Mouse (Mus musculus): ENCODE results near the gene Eif4ebp2. TPM values are rescaled to one million over a fixed set of nuclear protein-coding genes. Genes with fewer than 3 reads are reported as not detected.

The Eif4ebp2 gene
- total RNA-seq, 2 experiments from 2014 or later = 45.2 to 47.5 TPM

DNA sequence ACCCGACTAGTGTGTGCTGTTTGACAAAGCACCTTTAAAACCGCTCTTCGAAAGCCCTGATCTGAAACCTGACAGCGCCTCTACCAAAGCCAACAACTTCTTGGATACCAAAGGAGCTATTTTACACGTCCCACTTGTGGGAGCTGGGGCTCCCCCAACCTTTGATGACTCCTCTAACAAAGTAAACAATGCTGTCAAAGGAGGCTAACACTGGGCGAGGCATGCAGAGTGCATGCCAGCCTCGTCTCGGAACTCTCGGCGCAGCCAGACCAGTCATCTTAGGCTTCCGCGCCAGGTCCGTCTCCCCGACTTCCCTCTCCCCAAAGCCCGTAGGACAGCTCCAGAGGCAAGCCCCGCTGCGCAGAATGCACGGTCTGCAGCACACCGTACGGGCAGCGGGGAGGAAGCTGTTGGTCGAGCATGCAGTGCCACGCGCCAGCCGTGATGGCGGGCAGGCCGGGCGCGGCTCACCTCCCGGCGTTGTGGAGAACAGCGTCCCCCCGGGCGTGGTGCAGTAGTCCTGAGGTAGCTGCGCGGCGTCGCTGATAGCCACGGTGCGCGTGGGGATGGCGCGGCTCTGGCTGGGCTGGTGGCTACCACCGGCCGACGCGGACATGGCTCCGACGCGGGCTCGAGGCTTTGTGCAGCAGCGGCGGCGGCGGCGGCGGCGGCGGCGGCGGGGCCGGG is 387 bp downstream of the Eif4ebp2 start:
- DNase-seq (ENCODE audit: extremely low spot score in 1 of 2, low spot score in 2 of 2) = peak; percentile 43 to 50
- TF ChIP-seq CTCF (IDR thresholded peaks at IDR 0.05) = no peak; the same call in 1 of the 2 replicates
- Histone ChIP-seq H3K27ac (peak overlapping the region; percentile 68), H3K4me3 (peak overlapping the region; percentile 96)
- intact Hi-C loops (cut with DNase I) = no loop called here

GRCm38 (mm10) chr10:61451463-61451930 is 964 bp downstream of the Eif4ebp2 start:
- Histone ChIP-seq H3K27ac (peak overlapping the region; percentile 68; the same call in 1 of the 2 replicates), H3K4me3 (peak overlapping the region; percentile 96)
- intact Hi-C loops (cut with DNase I) = no loop called here
- no peak for DNase-seq (ENCODE audit: extremely low spot score in 1 of 2, low spot score in 2 of 2)
- no peak for TF ChIP-seq CTCF (IDR thresholded peaks at IDR 0.05)

DNA sequence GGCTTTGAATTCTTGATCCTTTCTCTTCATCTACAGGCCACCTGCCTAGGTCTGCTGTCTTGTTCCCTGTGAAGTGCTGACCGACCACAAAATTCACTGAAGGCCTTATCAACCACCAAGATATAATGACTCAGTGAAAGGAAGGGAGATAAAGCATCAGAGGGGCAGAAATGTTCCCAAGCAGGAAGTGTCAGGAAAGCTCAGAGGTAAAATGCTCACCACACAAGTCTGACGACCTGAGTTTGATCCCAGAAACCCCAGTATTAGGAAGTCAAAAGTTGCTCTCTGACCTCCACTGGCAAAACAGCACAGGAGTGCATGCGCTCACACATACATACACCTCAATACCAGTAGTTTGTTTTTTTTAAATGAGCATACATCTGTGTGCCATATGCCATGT is 3.6 kb downstream of the Eif4ebp2 start:
- H3K4me3 ChIP-seq = no peak overlapping the region
- TF ChIP-seq CTCF (IDR thresholded peaks at IDR 0.05) = no peak
- no peak overlapping the region for H3K27ac ChIP-seq
- intact Hi-C loops (cut with DNase I) = no loop called here
- DNase-seq (ENCODE audit: extremely low spot score in 1 of 2, low spot score in 2 of 2) = no peak

DNA sequence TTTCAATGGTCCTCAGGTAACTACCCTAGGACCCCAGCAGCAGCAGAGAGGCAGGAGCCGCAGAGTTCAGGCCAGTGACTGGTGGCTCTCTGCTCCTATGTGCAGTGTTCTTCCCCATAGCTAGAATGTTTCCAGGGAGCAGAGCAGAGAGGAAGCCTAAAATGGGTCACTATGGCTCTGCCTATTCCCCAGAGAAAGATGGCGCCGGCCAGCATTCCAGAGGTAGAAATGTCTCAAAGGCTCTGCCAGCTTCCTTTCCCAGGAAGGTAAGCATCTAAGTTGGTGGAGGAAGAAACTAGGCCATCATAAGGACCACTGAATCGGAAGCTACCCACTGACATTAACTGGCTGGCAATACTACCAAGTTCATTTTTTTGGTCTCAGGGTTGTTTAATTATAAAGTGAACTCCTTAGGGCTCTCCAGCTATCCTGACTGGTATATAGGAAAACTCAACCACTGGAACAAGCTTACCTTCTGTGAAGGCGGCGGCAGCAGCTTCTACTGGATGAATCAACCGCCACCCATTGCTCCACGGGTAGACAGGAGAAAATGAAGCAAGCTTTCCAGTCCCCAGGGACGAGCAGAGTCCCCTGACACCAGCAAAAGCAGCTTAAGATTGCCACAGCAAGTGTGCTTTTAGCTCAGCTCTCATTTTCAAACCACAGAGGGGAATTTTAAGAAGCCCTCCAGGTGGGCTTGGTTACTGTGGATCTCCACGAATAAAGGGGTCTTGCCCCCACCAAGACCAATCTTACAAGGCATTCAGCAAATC is 4.7 kb downstream of the Eif4ebp2 start:
- DNase-seq (ENCODE audit: extremely low spot score in 1 of 2, low spot score in 2 of 2) = no peak
- H3K4me3 ChIP-seq = no peak overlapping the region
- intact Hi-C loops (cut with DNase I) = no loop called here
- H3K27ac ChIP-seq = no peak overlapping the region
- no peak for TF ChIP-seq CTCF (IDR thresholded peaks at IDR 0.05)

DNA sequence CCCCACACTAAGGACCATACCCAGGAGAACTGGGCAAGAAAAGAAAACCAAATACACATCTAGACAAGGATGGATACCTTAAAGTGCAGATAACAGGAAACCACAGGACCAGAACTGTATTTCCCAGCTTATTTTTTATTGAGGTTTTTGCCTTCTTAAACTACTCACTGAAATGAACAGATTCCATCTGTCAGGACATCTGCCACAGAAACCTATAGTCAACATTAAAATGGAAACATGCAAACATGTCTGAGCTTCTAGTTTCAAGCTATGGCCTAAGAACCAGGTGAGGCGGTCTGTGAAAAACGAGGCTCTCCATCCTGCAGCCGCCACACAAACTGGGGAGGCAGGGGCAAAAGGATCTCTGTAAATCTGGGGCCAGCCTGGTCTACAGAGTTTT is 7.4 kb downstream of the Eif4ebp2 start:
- no peak for DNase-seq (ENCODE audit: extremely low spot score in 1 of 2, low spot score in 2 of 2)
- no peak overlapping the region for H3K27ac ChIP-seq
- no peak for TF ChIP-seq CTCF (IDR thresholded peaks at IDR 0.05)
- intact Hi-C loops (cut with DNase I) = no loop called here
- no peak overlapping the region for H3K4me3 ChIP-seq

GRCm38 (mm10) chr10:61443876-61444275 is 8.6 kb downstream of the Eif4ebp2 start:
- Histone ChIP-seq H3K4me3 (no peak overlapping the region), H3K27ac (no peak overlapping the region)
- DNase-seq (ENCODE audit: extremely low spot score in 1 of 2, low spot score in 2 of 2) = no peak
- intact Hi-C loops (cut with DNase I) = no loop called here
- TF ChIP-seq CTCF (IDR thresholded peaks at IDR 0.05) = no peak

DNA sequence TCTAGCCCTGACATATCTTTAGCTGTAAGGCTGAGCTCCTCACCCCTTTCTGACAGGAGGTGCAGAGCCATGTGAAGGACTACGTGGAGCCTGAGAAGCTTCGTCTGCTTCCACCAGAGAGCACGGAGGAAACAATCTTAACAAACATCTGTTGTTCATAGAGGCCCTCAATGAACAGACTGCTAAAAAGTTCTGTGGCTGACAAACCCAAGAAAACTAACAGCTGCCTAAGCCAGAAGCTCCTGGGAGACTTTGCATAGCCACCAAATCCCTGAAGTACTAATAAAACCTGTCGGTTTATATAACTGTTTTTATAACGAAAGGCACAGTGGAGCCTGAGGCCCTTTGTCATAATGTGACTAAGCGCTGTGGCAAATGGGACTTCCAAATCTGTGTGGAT is 9.0 kb downstream of the Eif4ebp2 start:
- no peak overlapping the region for H3K4me3 ChIP-seq
- no peak overlapping the region for H3K27ac ChIP-seq
- no peak for DNase-seq (ENCODE audit: extremely low spot score in 1 of 2, low spot score in 2 of 2)
- no peak for TF ChIP-seq CTCF (IDR thresholded peaks at IDR 0.05)
- intact Hi-C loops (cut with DNase I) = no loop called here

DNA sequence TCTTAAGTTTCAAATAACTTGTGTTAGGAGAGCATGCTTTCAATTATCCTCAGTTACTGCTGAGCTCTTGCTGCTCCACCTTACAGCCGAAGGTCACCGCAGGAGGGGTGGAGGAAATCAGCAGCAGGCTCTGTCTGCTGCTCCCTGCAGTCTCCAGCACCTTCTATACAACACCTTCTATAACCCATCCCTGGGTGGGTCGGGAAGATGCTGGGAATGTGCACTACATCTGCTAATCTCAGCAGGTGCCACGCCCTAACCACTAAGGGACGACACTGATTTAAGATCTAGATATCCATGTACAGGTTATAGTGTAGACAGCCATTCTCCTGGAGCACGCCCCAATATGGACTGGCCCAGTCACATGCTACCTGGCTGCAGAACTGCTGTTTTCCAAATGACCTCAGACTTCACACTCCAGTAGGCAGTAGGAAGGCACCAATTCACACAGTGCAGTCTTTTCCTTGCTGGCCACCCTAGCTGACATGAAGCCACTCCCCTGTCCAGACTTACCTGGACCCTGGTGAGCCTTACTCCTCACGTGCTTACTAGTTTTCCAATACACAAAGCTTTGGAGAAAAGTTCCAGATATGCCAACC is 12.2 kb downstream of the Eif4ebp2 start:
- Histone ChIP-seq H3K4me3 (no peak overlapping the region), H3K27ac (no peak overlapping the region)
- intact Hi-C loops (cut with DNase I) = no loop called here
- DNase-seq (ENCODE audit: extremely low spot score in 1 of 2, low spot score in 2 of 2) = no peak
- TF ChIP-seq CTCF (IDR thresholded peaks at IDR 0.05) = no peak

DNA sequence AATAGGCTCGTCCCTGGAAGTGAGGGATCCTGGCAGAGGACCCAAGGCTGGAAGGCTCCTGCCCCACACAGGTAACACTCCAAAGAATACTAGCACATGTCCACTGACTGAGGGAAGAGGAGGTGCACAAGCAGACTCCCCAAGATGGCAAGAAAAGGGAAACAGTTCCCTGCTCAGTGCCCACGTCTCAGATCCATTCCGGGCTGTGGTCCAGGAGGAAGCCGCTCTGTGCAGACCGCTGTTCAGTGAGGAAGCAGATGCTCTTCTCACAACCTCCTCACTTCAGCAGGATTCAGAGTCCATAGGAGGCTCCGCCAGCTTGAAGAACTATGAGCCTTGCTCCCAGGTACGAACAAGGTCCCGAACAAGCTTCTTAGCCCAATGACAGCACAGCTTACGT is 21.1 kb downstream of the Eif4ebp2 start:
- intact Hi-C loops (cut with DNase I) = no loop called here
- Histone ChIP-seq H3K4me3 (no peak overlapping the region), H3K27ac (peak overlapping the region; percentile 32; the same call in 1 of the 2 replicates)
- no peak for TF ChIP-seq CTCF (IDR thresholded peaks at IDR 0.05)
- DNase-seq (ENCODE audit: extremely low spot score in 1 of 2, low spot score in 2 of 2) = peak; percentile 45 to 72

DNA sequence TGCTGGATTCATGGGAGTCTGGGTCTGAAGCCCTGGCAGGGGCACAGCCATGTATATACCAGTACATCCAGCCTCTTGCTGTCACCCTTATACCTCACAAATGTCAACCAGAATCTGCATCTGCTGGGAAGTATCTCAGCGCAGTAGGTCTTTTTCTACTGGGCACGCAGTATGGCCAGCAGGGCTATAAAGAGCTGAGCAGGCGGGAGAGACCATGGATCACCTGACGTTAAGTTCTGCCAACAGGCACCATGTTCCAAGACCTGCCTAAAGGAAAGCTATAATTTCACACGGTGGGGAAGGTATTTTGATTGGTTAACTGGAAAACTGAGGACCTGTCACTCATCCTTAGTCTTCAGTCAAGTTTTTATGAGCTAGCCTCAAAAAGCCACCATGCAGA is 23.4 kb downstream of the Eif4ebp2 start:
- no peak for DNase-seq (ENCODE audit: extremely low spot score in 1 of 2, low spot score in 2 of 2)
- Histone ChIP-seq H3K27ac (no peak overlapping the region), H3K4me3 (no peak overlapping the region)
- intact Hi-C loops (cut with DNase I) = no loop called here
- no peak for TF ChIP-seq CTCF (IDR thresholded peaks at IDR 0.05)

DNA sequence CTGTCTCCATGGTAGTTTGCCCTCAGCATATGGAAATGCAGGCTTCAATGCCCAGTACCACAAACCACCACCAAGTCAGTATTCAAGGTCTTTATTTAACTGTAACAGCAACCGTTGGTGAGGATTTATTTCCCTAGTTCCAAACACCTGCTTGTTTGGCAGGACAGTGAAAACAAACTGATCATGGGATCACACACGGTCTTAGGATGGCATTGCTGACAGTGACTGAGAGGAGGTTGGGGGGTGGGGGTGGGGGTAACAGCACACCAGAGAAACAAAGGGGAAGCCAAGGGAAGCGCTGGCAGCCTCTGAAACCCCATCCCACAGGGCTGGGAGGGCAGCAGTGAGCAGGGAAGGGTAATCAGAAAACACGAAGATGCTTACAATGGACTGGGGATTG is 24.0 kb downstream of the Eif4ebp2 start:
- no peak for DNase-seq (ENCODE audit: extremely low spot score in 1 of 2, low spot score in 2 of 2)
- no peak for TF ChIP-seq CTCF (IDR thresholded peaks at IDR 0.05)
- Histone ChIP-seq H3K4me3 (no peak overlapping the region), H3K27ac (no peak overlapping the region)
- intact Hi-C loops (cut with DNase I) = no loop called here

DNA sequence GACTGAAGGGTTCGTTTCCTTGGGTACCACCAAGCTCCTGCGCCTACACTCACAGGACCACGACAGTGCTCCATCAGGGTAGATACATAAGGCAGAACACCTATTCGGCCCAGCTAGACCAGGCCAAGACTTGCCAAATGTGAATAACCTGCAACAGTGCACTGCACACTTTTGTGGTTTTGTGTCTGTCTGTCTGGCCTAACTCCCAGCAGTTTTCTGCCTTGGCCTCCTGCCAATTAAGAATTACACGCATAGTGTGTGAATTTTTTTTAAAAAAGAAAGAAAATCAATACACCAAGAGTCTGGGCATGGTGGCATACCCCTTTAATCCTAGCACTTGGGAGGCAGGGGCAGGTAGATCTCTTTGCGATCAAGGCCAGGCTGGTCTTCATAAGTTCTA is 24.5 kb downstream of the Eif4ebp2 start:
- no peak for TF ChIP-seq CTCF (IDR thresholded peaks at IDR 0.05)

More for the DNA sequence above, 24.5 kb downstream of the Eif4ebp2 start:
- Histone ChIP-seq H3K4me3 (no peak overlapping the region), H3K27ac (no peak overlapping the region)
- intact Hi-C loops (cut with DNase I) = no loop called here
- DNase-seq (ENCODE audit: extremely low spot score in 1 of 2, low spot score in 2 of 2) = no peak

Measured in left cerebral cortex, adult 2 months (tissue).